Mouse (Mus musculus): ENCODE results near the gene Hoxa4.

- TF ChIP-seq POLR2A (IDR thresholded peaks at IDR 0.05; ENCODE audit: low read depth, low read length): no peak
- TF ChIP-seq CTCF (IDR thresholded peaks at IDR 0.05; ENCODE audit: extremely low read depth, insufficient read length, insufficient replicate concordance, low read depth, low read length): no peak
Measured at GRCm38 (mm10) chr6:52221993-52222685, 30.6 kb upstream of the Hoxa4 start.

Data from small intestine, adult 2 months (tissue).